Mouse (Mus musculus): ENCODE data around the gene 1700092M07Rik. TPM values are rescaled to one million over a fixed set of nuclear protein-coding genes. Genes with fewer than 3 reads are reported as not detected.
A peak's percentile ranks its signal among the peaks of the same experiment; 100 is the strongest.
"Not testable (repeated sequence)": the region's sequence is repeated elsewhere in the genome, so short reads cannot be mapped to it uniquely, and the experiment has no call there.

The 1700092M07Rik gene
- total and polyA plus RNA-seq, 3 experiments = 0.79 to 0.84 TPM; not detected in 1

DNA sequence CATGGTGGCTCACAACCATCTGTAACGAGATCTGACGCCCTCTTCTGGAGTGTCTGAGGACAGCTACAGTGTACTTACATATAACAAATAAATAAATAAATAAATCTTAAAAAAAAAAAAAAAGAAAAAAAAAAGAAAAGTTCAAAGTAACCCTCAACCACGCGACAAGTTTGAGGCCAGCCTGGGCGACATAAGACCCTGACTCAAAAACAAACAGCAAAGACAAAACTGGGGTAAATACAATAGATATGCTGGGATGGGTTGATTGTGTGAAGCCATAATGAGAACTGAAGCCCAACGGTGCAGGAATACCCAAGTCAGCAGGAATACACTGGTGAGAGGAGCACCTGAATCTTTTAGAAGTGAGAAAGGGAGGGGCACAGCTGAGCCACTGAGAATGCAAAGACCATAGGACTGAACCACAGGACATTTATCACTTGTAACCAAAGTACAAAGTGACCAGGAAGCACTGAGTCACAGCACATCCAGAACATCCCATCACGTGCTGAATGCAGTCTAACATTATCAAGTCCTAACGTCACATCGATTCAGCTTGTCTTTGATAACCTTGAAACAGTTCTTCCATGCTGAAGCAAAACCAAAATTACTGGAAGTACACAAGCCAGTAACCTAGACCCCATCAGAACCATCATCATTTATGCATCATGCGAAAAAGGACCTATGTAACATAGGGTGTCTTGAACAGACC, 23.6 kb upstream of the 1700092M07Rik start:
- no peak for DNase-seq

DNA sequence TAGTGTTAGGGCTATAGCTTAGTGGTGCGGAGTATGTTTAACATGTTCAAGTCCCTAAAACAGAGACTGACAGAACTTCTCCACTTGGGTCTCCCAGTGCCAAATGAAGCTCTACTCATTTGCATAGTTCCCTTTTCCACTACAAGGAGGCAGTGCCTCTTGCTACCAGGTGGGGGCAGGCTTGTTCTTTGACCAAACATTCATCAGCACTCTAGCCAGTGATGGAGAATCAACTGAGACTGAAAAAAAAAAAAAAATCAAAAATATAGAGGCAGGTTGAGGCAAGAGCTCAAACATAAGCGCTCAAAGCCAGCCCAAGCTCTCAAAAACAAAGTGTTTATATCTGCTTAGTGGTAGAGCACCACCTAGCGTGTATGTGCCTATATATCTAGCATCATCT, 22.2 kb upstream of the 1700092M07Rik start:
- DNase-seq = peak; percentile 67

DNA sequence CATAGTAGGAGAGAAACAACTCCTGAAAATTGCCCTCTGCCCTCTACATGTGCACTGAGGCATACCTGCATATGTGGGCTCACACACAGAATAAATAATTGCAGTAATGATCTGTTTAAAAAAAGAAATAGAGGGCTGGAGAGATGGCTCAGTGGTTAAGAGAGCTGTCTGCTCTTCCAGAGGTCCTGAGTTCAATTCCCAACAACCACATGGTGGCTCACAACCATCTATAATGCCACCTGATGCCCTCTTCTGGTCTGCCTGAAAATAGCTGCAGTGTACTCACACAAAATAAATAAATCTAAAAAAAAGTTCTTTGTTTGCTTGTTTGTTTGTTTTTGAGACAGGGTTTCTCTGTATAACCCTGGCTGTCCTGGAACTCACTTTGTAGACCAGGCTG, 21.5 kb upstream of the 1700092M07Rik start:
- not testable (repeated sequence) for DNase-seq

GRCm38 (mm10) chr19:8721378-8721777, 19.1 kb upstream of the 1700092M07Rik start:
- no peak for DNase-seq

DNA sequence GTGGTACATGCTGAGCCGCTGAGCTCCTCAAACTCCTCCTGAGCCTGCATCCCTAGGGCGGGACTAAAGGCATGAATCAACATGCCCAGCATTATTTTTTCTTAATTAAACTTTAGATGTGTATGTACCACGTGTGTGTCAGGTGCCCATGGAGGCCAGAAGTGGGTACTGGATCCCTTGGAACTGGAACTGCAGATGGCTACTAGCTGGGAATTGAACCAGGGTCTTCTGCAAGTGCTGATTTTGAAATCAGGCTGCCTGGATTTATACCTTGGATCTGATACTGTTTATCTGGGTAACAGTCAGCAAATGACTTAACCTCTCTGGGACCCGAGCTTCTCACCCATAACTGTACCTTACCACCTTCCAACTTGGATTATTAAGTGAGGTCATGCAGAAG, 18.5 kb upstream of the 1700092M07Rik start:
- no peak for DNase-seq

DNA sequence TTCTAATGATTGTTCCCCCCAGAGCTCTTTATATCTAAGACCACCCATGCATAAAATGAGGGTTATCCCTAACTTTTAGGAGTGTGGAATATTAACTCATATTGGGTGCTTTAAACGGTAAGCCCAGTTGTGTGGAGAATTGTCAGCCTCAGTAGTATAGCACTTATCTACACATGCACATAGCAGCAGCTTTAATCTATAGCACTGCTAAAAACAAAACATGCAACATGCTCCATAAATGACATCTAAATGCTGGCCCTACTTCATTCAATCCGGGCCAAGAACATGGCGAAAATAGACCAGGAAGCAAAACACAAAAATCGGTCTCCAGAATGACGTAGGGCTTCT, 18.0 kb upstream of the 1700092M07Rik start:
- no peak for DNase-seq

GRCm38 (mm10) chr19:8722907-8723573, 17.5 kb upstream of the 1700092M07Rik start, which contains the start of gene Slc3a2:
Slc3a2 (minus strand) TSS chr19:8723369.
- DNase-seq = peak; percentile 98

- DNase-seq = no peak
Measured at GRCm38 (mm10) chr19:8723574-8724346, 16.8 kb upstream of the 1700092M07Rik start.

DNA sequence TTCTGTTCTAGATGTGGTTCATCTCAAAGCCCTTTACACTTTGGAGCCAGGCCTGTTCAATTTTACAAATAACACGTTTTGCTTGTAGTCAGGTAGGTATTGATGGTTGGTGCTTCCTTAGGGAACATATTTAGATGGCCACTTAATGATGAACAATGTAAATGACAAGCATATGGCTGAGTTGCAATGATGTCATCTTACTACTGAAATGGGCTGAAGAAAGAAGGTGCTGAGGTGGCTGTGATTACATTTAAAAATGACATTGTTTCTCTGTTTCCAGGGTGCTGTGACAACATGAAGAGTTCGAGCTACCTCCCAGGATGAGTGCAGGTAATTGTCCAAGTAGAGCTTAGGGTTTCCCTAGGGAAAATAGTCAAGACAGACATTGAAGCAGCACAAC, 16.1 kb upstream of the 1700092M07Rik start:
- DNase-seq = no peak

DNA sequence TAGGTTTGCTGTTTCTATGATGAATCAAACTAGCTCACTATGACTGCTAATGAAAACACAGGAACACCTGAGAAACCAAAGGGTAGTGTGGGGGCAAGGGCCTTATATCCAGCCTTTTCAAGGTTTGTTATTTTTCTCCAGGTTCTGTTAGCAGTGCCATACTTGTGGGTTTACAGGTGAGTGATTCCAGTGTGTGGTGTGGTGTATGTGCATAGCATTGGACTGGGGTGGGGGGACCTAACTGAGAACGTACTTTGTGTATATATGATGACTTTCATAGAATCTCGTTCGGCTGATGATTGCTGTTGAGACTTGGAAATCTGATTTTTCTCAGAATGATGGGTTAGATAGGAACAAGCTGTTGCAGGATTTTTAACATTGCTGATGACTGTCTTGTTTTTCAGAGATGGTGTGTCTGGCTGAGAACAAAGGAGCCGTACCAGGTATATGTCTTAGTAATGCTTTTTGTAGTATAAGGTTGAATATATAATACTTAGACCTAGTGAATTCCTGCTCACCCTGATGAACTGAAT, 15.4 kb upstream of the 1700092M07Rik start:
- DNase-seq = no peak

DNA sequence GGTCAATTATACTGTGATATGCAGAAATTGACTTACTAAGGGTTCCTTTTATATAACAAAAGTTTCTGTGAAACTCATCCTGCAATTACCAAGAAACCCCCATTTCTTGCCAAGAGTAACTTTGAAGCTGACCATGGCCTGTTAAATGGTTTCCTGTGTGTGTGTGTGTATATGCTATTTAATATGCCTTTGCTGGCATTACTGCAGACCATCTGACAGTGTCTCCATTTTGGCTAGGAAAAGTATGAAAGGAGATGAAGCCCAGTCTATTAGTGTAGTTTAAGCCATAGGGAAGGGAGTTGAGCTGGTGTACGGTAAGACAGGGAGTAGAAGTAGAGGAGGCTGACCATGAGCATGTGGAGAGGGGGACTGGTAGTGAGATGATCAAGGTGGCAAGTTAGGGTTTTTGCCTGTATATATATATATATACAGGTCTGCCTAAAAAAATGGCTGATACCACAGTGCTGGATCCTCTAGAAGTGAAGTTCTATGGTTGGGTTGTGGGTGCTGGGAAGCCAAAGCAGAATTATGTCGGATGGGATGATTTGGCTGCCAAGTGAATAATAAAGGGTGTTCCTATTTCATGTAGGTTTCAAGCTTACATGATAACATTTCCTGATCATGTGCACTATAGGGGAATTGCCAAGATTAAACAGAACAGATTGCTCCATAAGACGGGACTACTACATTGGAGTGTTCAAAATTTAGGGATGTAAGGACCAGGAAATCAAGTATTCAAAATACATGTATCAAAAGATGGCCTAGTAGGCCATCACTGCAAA, 13.7 kb upstream of the 1700092M07Rik start:
- DNase-seq = no peak

DNA sequence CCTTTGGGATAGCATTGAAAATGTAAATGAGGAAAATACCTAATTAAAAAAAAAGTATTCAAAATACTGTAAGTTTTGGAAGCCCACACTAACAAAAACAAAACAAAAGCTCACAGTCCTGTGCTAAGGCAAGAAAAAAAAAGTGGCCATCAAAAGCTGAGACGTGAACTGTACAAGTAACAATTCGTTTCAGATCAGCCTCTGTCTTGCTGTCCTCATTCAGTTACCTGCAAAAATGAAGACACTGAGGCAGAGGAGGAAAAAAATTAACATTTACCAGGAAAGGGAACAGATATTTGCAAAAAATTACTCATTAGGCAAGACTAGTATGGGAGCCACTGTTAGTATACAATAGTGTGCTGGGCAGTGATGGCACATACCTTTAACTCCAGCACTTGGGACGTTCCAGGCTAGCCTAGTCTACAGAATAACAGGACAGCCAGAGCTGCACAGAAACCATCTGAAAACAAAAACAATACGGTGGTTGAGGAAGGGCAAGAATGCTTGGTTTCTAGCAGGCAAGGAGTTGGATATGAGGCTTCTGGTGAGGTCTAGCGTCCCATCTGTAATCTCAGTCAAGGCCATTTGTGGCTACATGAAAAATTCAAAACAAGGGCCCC, 12.9 kb upstream of the 1700092M07Rik start:
- no peak for DNase-seq

DNA sequence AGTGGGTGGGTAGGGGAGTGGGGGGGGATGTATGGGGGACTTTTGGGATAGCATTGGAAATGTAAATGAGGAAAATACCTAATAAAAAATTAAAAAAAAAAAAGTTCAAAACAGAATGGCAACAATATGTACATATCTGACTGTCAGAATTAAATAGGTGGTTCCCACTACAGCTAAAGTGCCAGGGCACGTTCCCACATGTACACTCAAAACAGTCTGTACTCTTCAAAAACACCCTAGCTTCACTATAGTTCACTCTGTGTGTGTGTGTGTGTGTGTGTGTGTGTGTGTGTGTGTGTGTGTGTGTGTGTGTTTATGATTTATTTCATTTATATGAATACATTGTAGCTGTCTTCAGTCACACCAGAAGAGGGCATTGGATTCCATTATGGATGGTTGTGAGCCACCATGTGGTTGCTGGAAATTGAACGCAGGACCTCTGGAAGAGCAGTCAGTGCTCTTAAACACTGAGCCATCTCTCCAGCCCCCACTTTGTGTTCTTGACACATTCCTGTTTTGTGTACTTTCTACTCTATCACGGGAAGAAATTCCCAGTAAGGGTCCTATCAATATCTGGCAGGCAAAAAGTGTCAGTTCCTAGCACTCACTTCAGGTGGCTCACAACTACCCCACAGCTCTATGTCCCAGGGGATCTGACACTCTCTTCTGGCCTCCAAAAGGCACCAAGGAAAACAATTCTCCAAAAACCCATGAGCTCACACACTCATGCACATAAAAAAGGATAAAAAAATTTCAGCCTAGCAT, 12.0 kb upstream of the 1700092M07Rik start:
- DNase-seq = not testable (repeated sequence)

- DNase-seq = no peak
Measured at GRCm38 (mm10) chr19:8734334-8734733, 6.2 kb upstream of the 1700092M07Rik start.

GRCm38 (mm10) chr19:8735389-8736159, 4.9 kb upstream of the 1700092M07Rik start, which contains the start of gene Wdr74:
Wdr74 (plus strand) TSS chr19:8735827.
- peak; percentile 94 for DNase-seq

DNA sequence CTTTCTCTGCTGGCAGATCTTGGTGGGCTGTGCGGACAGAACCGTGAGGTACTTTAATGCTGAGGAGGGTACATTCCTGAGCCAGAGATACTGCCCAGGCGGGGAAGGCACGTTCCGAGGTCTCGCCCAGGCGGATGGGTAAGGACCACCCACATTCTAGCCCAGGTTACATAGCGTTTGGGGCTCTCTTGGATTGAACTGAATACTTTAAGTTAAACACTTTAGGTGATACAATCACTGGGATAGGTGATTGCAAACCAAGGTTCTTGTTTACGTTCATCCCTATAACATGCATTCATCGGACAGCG, 4.4 kb upstream of the 1700092M07Rik start:
- no peak for DNase-seq

DNA sequence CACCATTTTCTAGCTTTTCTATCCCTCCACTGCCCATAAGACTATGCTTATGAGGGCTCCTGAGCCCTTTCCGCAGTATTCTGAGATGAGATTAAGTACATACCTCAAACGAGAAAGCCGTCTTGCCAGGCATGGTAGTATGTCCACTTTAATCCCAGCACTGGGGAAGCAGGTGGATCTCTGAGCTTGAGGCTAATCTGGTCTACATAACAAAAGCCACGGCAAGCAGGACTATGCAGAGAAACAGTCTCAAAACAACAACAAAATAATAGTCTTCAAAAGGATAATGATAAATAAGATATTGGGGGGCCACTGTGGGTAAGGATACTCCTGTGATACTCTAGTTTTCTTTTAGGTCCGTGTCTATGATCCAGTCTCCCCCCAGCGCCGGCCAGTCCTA, 1.6 kb upstream of the 1700092M07Rik start:
- no peak for DNase-seq

DNA sequence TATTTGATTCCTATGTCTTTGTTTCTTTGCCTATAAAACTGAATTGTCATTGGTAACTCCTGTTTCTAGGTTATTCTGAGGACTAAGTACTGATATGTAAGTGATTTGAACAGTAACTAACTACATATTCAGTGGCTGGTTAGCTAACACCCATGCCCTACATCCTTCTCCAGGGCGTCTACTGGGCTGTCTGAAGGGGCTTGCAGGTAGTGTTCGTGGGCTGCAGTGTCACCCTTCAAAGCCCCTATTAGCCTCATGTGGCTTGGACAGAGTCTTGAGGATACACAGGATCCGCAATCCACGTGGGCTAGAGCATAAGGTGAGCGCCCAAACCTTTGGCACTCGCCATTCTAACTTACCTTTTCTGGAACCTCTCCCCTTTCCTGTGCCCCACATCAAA, 872 bp upstream of the 1700092M07Rik start:
- DNase-seq = no peak

DNA sequence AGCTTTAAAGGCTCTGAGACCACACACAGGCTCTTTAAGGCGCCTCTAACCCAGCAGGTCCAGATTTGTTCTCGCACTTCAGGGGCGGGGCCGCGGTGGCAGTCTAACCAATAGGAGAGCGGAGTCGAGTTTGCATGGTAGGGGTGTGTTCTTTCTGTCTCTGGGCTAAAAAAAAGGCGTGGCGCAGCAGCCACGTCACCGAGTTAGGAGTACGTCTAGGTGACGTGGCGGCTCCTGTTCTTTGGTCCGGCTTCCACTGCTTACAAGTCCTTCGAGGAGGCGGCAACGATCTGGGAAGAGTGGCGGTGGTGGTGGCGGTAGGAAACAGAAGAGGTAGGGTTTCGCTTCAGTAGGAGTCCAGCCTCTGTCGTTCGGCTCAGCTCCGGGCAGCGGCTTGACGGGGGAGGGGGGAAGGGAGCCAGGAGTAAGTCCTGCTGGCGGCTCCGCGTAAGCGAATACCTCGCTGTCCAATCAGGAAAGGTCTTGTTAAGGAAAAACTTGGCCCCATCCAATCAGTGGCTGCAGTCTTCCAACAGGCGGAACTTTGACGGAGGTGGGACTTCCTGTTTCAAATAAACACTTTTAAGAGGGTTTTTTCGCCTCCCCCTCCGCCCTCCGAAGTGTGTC, 838 bp downstream of the 1700092M07Rik start, which contains the start of gene Stx5a:
Gene Stx5a (plus strand): TSS at position 171 of the 627 bp plus-strand sequence.
- DNase-seq = peak; percentile 96
